Mouse (Mus musculus): ENCODE data around the gene Chchd1.

GRCm38 (mm10) chr14:20696986-20697385 lies 5.8 kb upstream of the Chchd1 start:
- TF ChIP-seq CTCF (IDR thresholded peaks at IDR 0.05; ENCODE audit: low read depth, low read length): peak; percentile 10
- TF ChIP-seq POLR2A (IDR thresholded peaks at IDR 0.05; ENCODE audit: insufficient read depth, low read length): no peak

All from ES-Bruce4 (cell line).